Mouse (Mus musculus) urinary bladder, adult 18-20 months (tissue): Measurements from ENCODE around the gene Gm9999.
"Not testable (repeated sequence)": the region's sequence is repeated elsewhere in the genome, so short reads cannot be mapped to it uniquely, and the experiment has no call there.

ENCODE experiments used
- DNase-seq, 2 experiments: peaks; one replicate each; pipeline ENCODE4 v3.0.0; 2022; ENCODE audit warnings: low spot score in 2 of 2, mixed read lengths in 2 of 2

Gene Gm9999

GRCm38 (mm10) chr7:47026899-47027298 is 43.5 kb downstream of the Gm9999 start:
- not testable (repeated sequence) for DNase-seq

DNA sequence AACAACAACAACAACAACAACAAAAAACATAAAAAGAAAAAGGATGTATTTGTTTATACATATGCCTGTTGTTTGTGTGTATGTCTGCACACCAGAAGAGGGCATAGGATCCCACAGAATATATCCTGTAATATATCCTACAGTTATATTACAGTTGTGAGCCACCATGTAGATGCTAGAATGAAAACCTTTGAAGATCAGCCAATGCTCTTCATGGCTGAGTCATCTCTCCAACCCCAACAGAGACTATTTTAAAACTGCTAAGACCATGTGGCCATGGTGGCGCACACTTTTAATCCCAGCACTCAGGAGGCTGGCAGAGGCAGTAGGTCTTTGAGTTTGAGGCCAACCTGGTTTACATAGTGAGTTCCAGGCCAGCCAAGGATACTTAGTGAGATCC is 44.1 kb downstream of the Gm9999 start:
- DNase-seq = no peak

DNA sequence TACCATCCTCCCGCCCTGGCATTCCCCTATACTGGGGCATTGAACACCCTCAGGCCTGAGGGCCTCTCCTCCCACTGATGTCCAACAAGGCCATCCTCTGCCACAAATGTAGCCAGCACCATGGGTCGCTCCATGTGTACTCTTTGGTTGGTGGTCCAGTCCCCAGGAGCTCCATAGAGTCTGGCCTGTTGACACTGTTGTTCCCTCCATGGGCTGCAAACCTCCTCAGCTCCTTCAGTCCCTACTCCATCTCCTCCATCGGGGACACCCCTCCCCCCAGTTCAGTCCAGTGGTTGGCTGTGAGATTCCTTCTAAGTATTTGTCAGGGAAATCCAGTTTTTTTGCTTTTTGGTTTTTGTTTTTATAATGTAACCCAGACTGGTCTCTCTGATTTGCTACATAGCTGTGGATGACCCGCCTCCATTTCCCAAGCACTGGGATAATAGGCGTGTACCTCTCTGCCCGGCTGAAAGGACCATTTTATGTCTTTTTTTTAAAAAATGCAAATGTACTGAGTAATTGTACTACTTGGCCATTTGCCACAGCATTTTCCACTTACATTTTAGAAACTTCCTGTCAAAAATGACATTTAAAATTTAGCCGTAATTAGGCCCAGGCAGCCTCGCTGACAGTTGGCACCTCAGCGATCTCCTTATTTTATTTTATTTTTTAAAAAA is 47.3 kb downstream of the Gm9999 start:
- DNase-seq = no peak

DNA sequence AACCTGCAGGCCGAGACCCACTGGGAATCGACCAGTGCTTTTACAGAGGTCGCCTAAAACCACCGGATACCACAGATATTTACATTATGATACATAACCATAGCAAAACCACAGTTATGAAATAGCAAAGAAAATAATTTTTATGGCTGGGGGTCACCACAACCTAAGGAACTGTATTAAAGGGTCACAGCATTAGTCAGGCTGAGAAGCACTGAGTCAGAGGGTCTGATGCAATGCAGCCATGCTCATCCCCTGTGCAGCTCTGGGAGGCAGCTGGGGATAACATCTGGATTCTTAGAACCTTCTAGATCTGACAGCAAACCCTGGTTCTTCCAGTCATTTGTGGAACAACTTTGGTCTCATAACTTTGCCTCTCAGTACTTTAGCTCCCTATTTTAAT is 48.0 kb downstream of the Gm9999 start:
- no peak for DNase-seq

DNA sequence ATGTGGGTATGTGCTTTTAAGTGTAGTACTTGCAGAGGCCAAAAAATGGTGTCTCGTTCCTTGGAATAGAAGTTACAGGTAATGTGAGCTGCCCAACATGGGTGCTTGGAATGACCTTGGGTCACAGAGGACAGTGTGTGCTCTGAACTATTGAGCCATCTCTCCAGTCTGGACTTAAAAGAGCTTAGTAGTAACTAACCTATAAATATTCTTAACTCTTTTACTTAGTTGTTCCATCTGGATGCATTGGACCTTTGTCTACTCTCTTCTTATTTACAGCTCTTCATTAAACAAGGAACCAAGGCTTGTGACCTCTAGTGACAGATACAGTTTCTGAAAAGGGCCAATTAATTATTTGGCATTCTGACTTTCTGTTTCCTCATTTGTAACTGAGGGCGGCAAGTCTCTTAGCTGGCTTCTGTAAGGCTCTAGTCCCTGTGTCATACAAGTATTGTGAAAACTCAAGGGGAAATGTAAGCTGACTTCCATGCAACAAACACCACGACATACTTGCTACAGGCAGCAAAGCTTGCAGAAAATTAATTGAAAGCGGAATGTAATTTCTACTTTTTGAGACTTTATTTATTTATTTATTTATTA is 51.5 kb downstream of the Gm9999 start:
- DNase-seq = no peak

GRCm38 (mm10) chr7:47035426-47035825 is 52.0 kb downstream of the Gm9999 start:
- DNase-seq = no peak
